Mouse (Mus musculus): ENCODE results near the gene Trim80.

Trim80 gene

DNA sequence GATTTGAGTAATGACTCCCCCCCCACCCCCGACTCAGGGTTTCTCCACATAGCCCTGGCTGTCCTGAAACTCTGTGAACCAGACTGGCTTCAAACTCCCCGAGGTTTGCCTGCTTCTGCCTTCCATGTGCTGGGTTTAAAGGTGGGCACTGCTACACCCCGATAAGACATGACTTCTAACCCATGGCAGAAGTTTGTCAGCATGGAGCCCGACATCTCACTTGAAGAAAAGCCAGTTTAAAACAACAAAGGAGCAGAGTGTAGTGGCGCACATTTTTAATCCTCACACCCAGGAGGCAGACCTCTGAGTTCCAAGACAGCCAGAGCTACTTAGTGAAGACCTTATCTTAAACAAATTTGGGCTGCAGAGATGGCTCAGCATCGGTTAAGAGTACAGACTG is 52.0 kb downstream of the Trim80 start:
- CTCF ChIA-PET = interaction anchor here in 2 of 4 experiments (0.7 to 1.4 kb wide), 6 partner anchors 12 to 118 kb away, joined by 3 to 10 read pairs (median 5); partner anchors contain the start of gene Jpt1 (in 1 of the 2)
- POLR2A ChIA-PET = interaction anchor here in 3 of 4 experiments (0.6 to 20.2 kb wide), 20 partner anchors 9 to 123 kb away, joined by 3 to 278 read pairs (median 7); partner anchors contain the start of genes Jpt1 (in 3 of the 3), Armc7 (in 1 of the 3), Cdr2l (in 1 of the 3) and Sumo2 (in 1 of the 3)

GRCm38 (mm10) chr11:115496559-115496958 is 56.2 kb downstream of the Trim80 start:
- POLR2A ChIA-PET = interaction anchor here in 3 of 4 experiments (0.6 to 20.2 kb wide), 6 partner anchors 8 to 194 kb away, joined by 3 to 278 read pairs (median 4); partner anchors contain the start of gene Jpt1 (in 3 of the 3)

More at GRCm38 (mm10) chr11:115496559-115496958, 56.2 kb downstream of the Trim80 start:
- CTCF ChIA-PET = interaction anchor here in 1 of 4 experiments (0.5 kb wide), 1 partner anchor 219 kb away, joined by 3 read pairs; the partner anchor contains the start of gene Fdxr
